Mouse (Mus musculus): ENCODE measurements around the gene Nebl.

- TF ChIP-seq GATA1 (IDR thresholded peaks at IDR 0.05; ENCODE audit: low read length): no peak
- no peak for TF ChIP-seq TAL1 (IDR thresholded peaks at IDR 0.05; ENCODE audit: low read length)
Measured at GRCm38 (mm10) chr2:17585329-17585992, 145.8 kb downstream of the Nebl start.

Measured in erythroblast, embryonic 14.5 days (primary cell).